Mouse (Mus musculus) liver, embryonic 13.5 days (tissue): ENCODE data around the gene Pde1a. TPM values are rescaled to one million over a fixed set of nuclear protein-coding genes. Genes with fewer than 3 reads are reported as not detected.

Source experiments
- ATAC-seq: fragments of 200-750 bp; cut with Nextera tagmentation; 2 replicates; pipeline ENCODE4 v1.8.0; 2017; ENCODE audit warnings: low read depth, mild to moderate bottlenecking, moderate number of reproducible peaks, moderate library complexity
- DNase-seq: peaks from one replicate; pipeline ENCODE4 v3.0.0; 2022
- H3K27ac ChIP-seq: fragments of 300-500 bp; sonication (generic); 2 replicates; pipeline ENCODE4 v1.5.1; 2015; ENCODE audit warnings: moderate library complexity, mild to moderate bottlenecking, inconsistent platforms
- H3K27me3 ChIP-seq: fragments of 300-500 bp; sonication (generic); 2 replicates; pipeline ENCODE4 v1.6.1; 2015; ENCODE audit warnings: mild to moderate bottlenecking, inconsistent platforms
- H3K36me3 ChIP-seq: fragments of 300-500 bp; sonication (generic); 2 replicates; pipeline ENCODE4 v1.6.1; 2015; ENCODE audit warnings: mild to moderate bottlenecking, inconsistent platforms
- H3K4me1 ChIP-seq: fragments of 300-500 bp; sonication (generic); replicated peaks from 2 replicates; pipeline ENCODE4 v1.6.1; 2015; ENCODE audit warnings: inconsistent platforms
- H3K4me2 ChIP-seq: fragments of 300-500 bp; sonication (generic); 2 replicates; pipeline ENCODE4 v1.6.1; 2015; ENCODE audit warnings: inconsistent platforms, mild to moderate bottlenecking, moderate library complexity
- H3K4me3 ChIP-seq: fragments of 300-500 bp; sonication (generic); replicated peaks from 2 replicates; pipeline ENCODE4 v1.5.1; 2015; ENCODE audit warnings: mild to moderate bottlenecking, inconsistent platforms
- H3K9ac ChIP-seq: fragments of 300-500 bp; sonication (generic); 2 replicates; pipeline ENCODE4 v1.6.1; 2015; ENCODE audit warnings: mild to moderate bottlenecking, inconsistent platforms
- H3K9me3 ChIP-seq: fragments of 300-500 bp; sonication (generic); replicated peaks from 2 replicates; pipeline ENCODE4 v1.6.1; 2016; ENCODE audit warnings: inconsistent platforms
- WGBS: fragments of 180-500 bp; shearing (Covaris S2); methylation state at CpG from one replicate; pipeline ENCODE4 v1.1.7; 2015; ENCODE audit not compliant: insufficient replicate concordance; 5-methylcytosine and 5-hydroxymethylcytosine counted together
- polyA plus RNA-seq: library from polyadenylated mRNA; unstranded; fragments of >200 nt; fragmentation: Nextera tagmentation; extraction: Ambion mirVana; gene quantifications from 2 replicates; pipeline ENCODE4 v1.2.1, GENCODE M21; 2015

Gene Pde1a
- polyA plus RNA-seq, 1 experiment from 2014 or later = 5.2 TPM

- no peak for DNase-seq
These were observed 183.2 kb downstream of the Pde1a start for GRCm38 (mm10) chr2:79945898-79946675.

GRCm38 (mm10) chr2:79934660-79935059 lies 194.6 kb downstream of the Pde1a start:
- Histone ChIP-seq H3K4me1 (no peaks in the 10 kb centered on the region), H3K9ac (no peak overlapping the region), H3K36me3 (no peaks in the 10 kb centered on the region), H3K9me3 (no peaks in the 10 kb centered on the region), H3K4me2 (no peak overlapping the region), H3K4me3 (no peak overlapping the region), H3K27ac (no peak overlapping the region), H3K27me3 (no peaks in the 10 kb centered on the region)
- ATAC-seq (no peak), DNase-seq (no peak)
- 33% methylated on average over 5 of the region's 5 CpGs for WGBS

More at GRCm38 (mm10) chr2:79945898-79946675, 183.2 kb downstream of the Pde1a start:
- Histone ChIP-seq H3K9ac (no peak overlapping the region), H3K4me3 (no peak overlapping the region), H3K9me3 (no peaks in the 10 kb centered on the region), H3K4me1 (no peaks in the 10 kb centered on the region), H3K27me3 (no peaks in the 10 kb centered on the region), H3K27ac (no peak overlapping the region), H3K4me2 (no peak overlapping the region), H3K36me3 (no peaks in the 10 kb centered on the region)
- ATAC-seq = no peak
- WGBS = 35% methylated on average over 8 of the region's 8 CpGs

- Histone ChIP-seq H3K27me3 (no peaks in the 10 kb centered on the region), H3K9me3 (no peaks in the 10 kb centered on the region)
- ATAC-seq = no peak
These were observed 206.9 kb downstream of the Pde1a start for GRCm38 (mm10) chr2:79922356-79922755.

GRCm38 (mm10) chr2:79921375-79921774 lies 207.9 kb downstream of the Pde1a start:
- ATAC-seq = no peak
- Histone ChIP-seq H3K27me3 (no peaks in the 10 kb centered on the region), H3K36me3 (no peaks in the 10 kb centered on the region), H3K4me2 (no peak overlapping the region), H3K27ac (no peak overlapping the region), H3K4me3 (no peak overlapping the region), H3K4me1 (no peaks in the 10 kb centered on the region), H3K9ac (no peak overlapping the region), H3K9me3 (no peaks in the 10 kb centered on the region)
- 82% methylated on average over 4 of the region's 4 CpGs for WGBS
- no peak for DNase-seq

More at GRCm38 (mm10) chr2:79922356-79922755, 206.9 kb downstream of the Pde1a start:
- H3K4me3 ChIP-seq = no peak overlapping the region
- no peaks in the 10 kb centered on the region for H3K4me1 ChIP-seq
- H3K4me2 ChIP-seq = no peak overlapping the region
- no peak overlapping the region for H3K27ac ChIP-seq
- DNase-seq = no peak
- H3K9ac ChIP-seq = no peak overlapping the region
- H3K36me3 ChIP-seq = no peaks in the 10 kb centered on the region

- Histone ChIP-seq H3K27me3 (no peaks in the 10 kb centered on the region), H3K9me3 (no peaks in the 10 kb centered on the region), H3K4me1 (no peaks in the 10 kb centered on the region), H3K4me2 (no peak overlapping the region), H3K4me3 (no peak overlapping the region), H3K36me3 (no peaks in the 10 kb centered on the region), H3K27ac (no peak overlapping the region), H3K9ac (no peak overlapping the region)
- ATAC-seq (no peak), DNase-seq (no peak)
- WGBS = 68% methylated on average over 4 of the region's 4 CpGs
These were observed 208.8 kb downstream of the Pde1a start for GRCm38 (mm10) chr2:79920438-79920837.

- ATAC-seq = peak; percentile 90
These were observed 227.3 kb downstream of the Pde1a start for GRCm38 (mm10) chr2:79901841-79902510.

GRCm38 (mm10) chr2:79898522-79898921 lies 230.7 kb downstream of the Pde1a start:
- Histone ChIP-seq H3K27ac (no peak overlapping the region), H3K27me3 (no peaks in the 10 kb centered on the region), H3K4me3 (no peak overlapping the region), H3K9ac (no peak overlapping the region), H3K4me2 (no peak overlapping the region), H3K9me3 (no peaks in the 10 kb centered on the region), H3K36me3 (no peaks in the 10 kb centered on the region), H3K4me1 (peaks cover 8% of the 10 kb centered on the region)
- no peak for DNase-seq
- WGBS = 58% methylated on average over 3 of the region's 3 CpGs
- ATAC-seq = no peak

More at GRCm38 (mm10) chr2:79901841-79902510, 227.3 kb downstream of the Pde1a start:
- Histone ChIP-seq H3K27me3 (no peaks in the 10 kb centered on the region), H3K27ac (no peak overlapping the region), H3K4me2 (no peak overlapping the region), H3K4me3 (no peak overlapping the region), H3K4me1 (peaks cover 8% of the 10 kb centered on the region), H3K36me3 (no peaks in the 10 kb centered on the region), H3K9ac (no peak overlapping the region), H3K9me3 (no peaks in the 10 kb centered on the region)
- WGBS = 42% methylated on average over 2 of the region's 2 CpGs
- DNase-seq = peak; percentile 4

GRCm38 (mm10) chr2:79892829-79893228 lies 236.4 kb downstream of the Pde1a start:
- H3K4me2 ChIP-seq = no peak overlapping the region
- no peaks in the 10 kb centered on the region for H3K4me1 ChIP-seq
- no peaks in the 10 kb centered on the region for H3K9me3 ChIP-seq
- 31% methylated on average over 1 of the region's 1 CpGs for WGBS
- H3K4me3 ChIP-seq = no peak overlapping the region
- DNase-seq (no peak), ATAC-seq (no peak)
- H3K27me3 ChIP-seq = no peaks in the 10 kb centered on the region
- no peaks in the 10 kb centered on the region for H3K36me3 ChIP-seq
- H3K27ac ChIP-seq = no peak overlapping the region
- H3K9ac ChIP-seq = no peak overlapping the region

- Histone ChIP-seq H3K27me3 (no peaks in the 10 kb centered on the region), H3K9me3 (no peaks in the 10 kb centered on the region), H3K4me3 (no peak overlapping the region), H3K36me3 (no peaks in the 10 kb centered on the region), H3K9ac (no peak overlapping the region), H3K4me2 (no peak overlapping the region), H3K27ac (no peak overlapping the region), H3K4me1 (no peaks in the 10 kb centered on the region)
- DNase-seq (no peak), ATAC-seq (no peak)
- WGBS = 53% methylated on average over 5 of the region's 5 CpGs
These were observed 237.3 kb downstream of the Pde1a start for GRCm38 (mm10) chr2:79891760-79892570.

GRCm38 (mm10) chr2:79890726-79891125 lies 238.5 kb downstream of the Pde1a start:
- Histone ChIP-seq H3K4me2 (no peak overlapping the region), H3K4me1 (no peaks in the 10 kb centered on the region), H3K27ac (no peak overlapping the region), H3K9me3 (no peaks in the 10 kb centered on the region), H3K4me3 (no peak overlapping the region), H3K9ac (no peak overlapping the region), H3K27me3 (no peaks in the 10 kb centered on the region), H3K36me3 (no peaks in the 10 kb centered on the region)
- no peak for ATAC-seq
- DNase-seq = no peak
- 73% methylated on average over 8 of the region's 8 CpGs for WGBS

GRCm38 (mm10) chr2:79883631-79884350 lies 245.5 kb downstream of the Pde1a start:
- H3K9ac ChIP-seq = no peak overlapping the region
- H3K4me2 ChIP-seq = no peak overlapping the region
- no peaks in the 10 kb centered on the region for H3K9me3 ChIP-seq
- DNase-seq = no peak
- no peak overlapping the region for H3K4me3 ChIP-seq
- H3K4me1 ChIP-seq = no peaks in the 10 kb centered on the region
- no peak overlapping the region for H3K27ac ChIP-seq
- H3K27me3 ChIP-seq = no peaks in the 10 kb centered on the region
- 69% methylated on average over 6 of the region's 6 CpGs for WGBS
- no peaks in the 10 kb centered on the region for H3K36me3 ChIP-seq
- no peak for ATAC-seq
